ENCODE assay signal across 20 mouse cellular contexts in genomic region chr1:131689899-131690298, GRCm38 (mm10). TPM values are rescaled to one million over a fixed set of nuclear protein-coding genes. Genes with fewer than 3 reads are reported as not detected.
DNase-seq lines count a peak whose midpoint lies in the region; ATAC-seq and TF ChIP-seq lines count a peak whose summit lies in the region.
"Had no signal": no experiment of that assay in that cellular context is flagged by ENCODE, and none has a peak within 500 bp of the region (broad histone marks: within the 10 kb centered on the region; RNA-seq: fewer than 3 reads in every experiment).

No protein-coding gene starts in this region.

- H3K9me3 ChIP-seq in liver, postnatal 0 days (ENCODE audit: low read length), result no peaks in the 10 kb centered on the region
- no peaks in the 10 kb centered on the region for H3K9me3 ChIP-seq in liver, embryonic 12.5 days (replicated peaks)
- H3K9me3 ChIP-seq in embryonic facial prominence, embryonic 14.5 days (ENCODE audit: control insufficient read depth, low read length), result no peaks in the 10 kb centered on the region
- H3K9me3 ChIP-seq in stomach, embryonic 15.5 days, result no peaks in the 10 kb centered on the region
- no peaks in the 10 kb centered on the region for H3K9me3 ChIP-seq in hindbrain, embryonic 11.5 days (ENCODE audit: control insufficient read depth, low read length)
- H3K9me3 ChIP-seq: embryonic facial prominence, embryonic 12.5 days; hindbrain, embryonic 13.5 days; limb, embryonic 13.5 days; liver, embryonic 15.5 days; neural tube, embryonic 12.5 days had no signal

- H3K4me3 ChIP-seq in heart, adult 2 months, result no peak overlapping the region
- no peak overlapping the region for H3K4me3 ChIP-seq in liver, postnatal 0 days (ENCODE audit: low read depth, low read length)
- no peak overlapping the region for H3K4me3 ChIP-seq in liver, embryonic 12.5 days
- no peak overlapping the region for H3K4me3 ChIP-seq in embryonic facial prominence, embryonic 14.5 days (ENCODE audit: low read depth, low read length)
- no peak overlapping the region for H3K4me3 ChIP-seq in stomach, embryonic 15.5 days (replicated peaks)
- no peak overlapping the region for H3K4me3 ChIP-seq in hindbrain, embryonic 11.5 days (ENCODE audit: low read depth, low read length)
- H3K4me3 ChIP-seq: embryonic facial prominence, embryonic 12.5 days; hindbrain, embryonic 13.5 days; limb, embryonic 13.5 days; liver, embryonic 15.5 days; neural tube, embryonic 12.5 days had no signal

- H3K4me1 ChIP-seq in heart, adult 2 months (ENCODE audit: control insufficient read depth, insufficient read depth, low read length), result no peaks in the 10 kb centered on the region; the same call in 1 of the 2 replicates
- H3K4me1 ChIP-seq in liver, postnatal 0 days (ENCODE audit: insufficient read depth), result 0 out of 2 replicates have a peak, but pooled peaks cover 3% of the 10 kb centered on the region
- no peaks in the 10 kb centered on the region for H3K4me1 ChIP-seq in liver, embryonic 12.5 days
- peaks cover 10% of the 10 kb centered on the region; the same call in 1 of the 2 replicates for H3K4me1 ChIP-seq in embryonic facial prominence, embryonic 14.5 days (ENCODE audit: control insufficient read depth, insufficient read depth, low read length)
- H3K4me1 ChIP-seq in stomach, embryonic 15.5 days, result no peaks in the 10 kb centered on the region
- H3K4me1 ChIP-seq in hindbrain, embryonic 11.5 days (replicated peaks; ENCODE audit: control insufficient read depth, insufficient read depth, low read length), result no peaks in the 10 kb centered on the region
- H3K4me1 ChIP-seq: embryonic facial prominence, embryonic 12.5 days; hindbrain, embryonic 13.5 days; limb, embryonic 13.5 days; neural tube, embryonic 12.5 days had no signal

- no peak for TF ChIP-seq POLR2A in heart, adult 2 months (IDR thresholded peaks at IDR 0.05; ENCODE audit: insufficient read depth, low read depth, low read length)

- no peaks in the 10 kb centered on the region for H3K27me3 ChIP-seq in heart, adult 2 months (ENCODE audit: control insufficient read depth, insufficient read depth, low read length)
- H3K27me3 ChIP-seq in liver, postnatal 0 days (ENCODE audit: insufficient read depth, low read length), result no peaks in the 10 kb centered on the region
- no peaks in the 10 kb centered on the region; the same call in 1 of the 2 replicates for H3K27me3 ChIP-seq in liver, embryonic 12.5 days (replicated peaks)
- no peaks in the 10 kb centered on the region for H3K27me3 ChIP-seq in embryonic facial prominence, embryonic 14.5 days (replicated peaks; ENCODE audit: control insufficient read depth, insufficient read depth, low read length)
- H3K27me3 ChIP-seq in stomach, embryonic 15.5 days (replicated peaks), result no peaks in the 10 kb centered on the region
- no peaks in the 10 kb centered on the region for H3K27me3 ChIP-seq in hindbrain, embryonic 11.5 days (ENCODE audit: control insufficient read depth, insufficient read depth, low read length)
- H3K27me3 ChIP-seq: embryonic facial prominence, embryonic 12.5 days; hindbrain, embryonic 13.5 days; limb, embryonic 13.5 days; liver, embryonic 15.5 days; neural tube, embryonic 12.5 days had no signal

- H3K9ac ChIP-seq in heart, adult 2 months (ENCODE audit: low read depth, low read length), result no peak overlapping the region
- no peak overlapping the region for H3K9ac ChIP-seq in liver, postnatal 0 days (replicated peaks)
- H3K9ac ChIP-seq in liver, embryonic 12.5 days, result no peak overlapping the region
- H3K9ac ChIP-seq in embryonic facial prominence, embryonic 14.5 days (ENCODE audit: low read depth, low read length), result no peak overlapping the region
- H3K9ac ChIP-seq in stomach, embryonic 15.5 days, result no peak overlapping the region
- H3K9ac ChIP-seq in hindbrain, embryonic 11.5 days (ENCODE audit: low read depth, low read length), result no peak overlapping the region
- H3K9ac ChIP-seq: embryonic facial prominence, embryonic 12.5 days; hindbrain, embryonic 13.5 days; limb, embryonic 13.5 days; liver, embryonic 15.5 days; neural tube, embryonic 12.5 days had no signal

- no peaks in the 10 kb centered on the region for H3K36me3 ChIP-seq in heart, adult 2 months (ENCODE audit: control insufficient read depth, insufficient read depth, low read length)
- H3K36me3 ChIP-seq in liver, postnatal 0 days (replicated peaks; ENCODE audit: insufficient read depth, low read length), result no peaks in the 10 kb centered on the region
- no peaks in the 10 kb centered on the region for H3K36me3 ChIP-seq in liver, embryonic 12.5 days
- H3K36me3 ChIP-seq in embryonic facial prominence, embryonic 14.5 days (ENCODE audit: control insufficient read depth, insufficient read depth, low read length), result no peaks in the 10 kb centered on the region
- H3K36me3 ChIP-seq in stomach, embryonic 15.5 days, result no peaks in the 10 kb centered on the region
- H3K36me3 ChIP-seq in hindbrain, embryonic 11.5 days (ENCODE audit: control insufficient read depth, insufficient read depth, low read length), result no peaks in the 10 kb centered on the region
- H3K36me3 ChIP-seq: embryonic facial prominence, embryonic 12.5 days; hindbrain, embryonic 13.5 days; limb, embryonic 13.5 days; liver, embryonic 15.5 days; neural tube, embryonic 12.5 days had no signal

- WGBS in heart, adult 2 months, result 86% methylated on average over 5 of the region's 5 CpGs
- WGBS in liver, postnatal 0 days (ENCODE audit: insufficient replicate concordance), result 71% methylated on average over 5 of the region's 5 CpGs
- WGBS in liver, embryonic 12.5 days (ENCODE audit: insufficient replicate concordance), result 58% methylated on average over 5 of the region's 5 CpGs
- 72% methylated on average over 5 of the region's 5 CpGs for WGBS in embryonic facial prominence, embryonic 14.5 days
- WGBS in stomach, embryonic 15.5 days, result 76% methylated on average over 5 of the region's 5 CpGs
- 86% methylated on average over 5 of the region's 5 CpGs for WGBS in hindbrain, embryonic 11.5 days

- ATAC-seq in liver, postnatal 0 days, result no peak
- no peak for ATAC-seq in liver, embryonic 12.5 days
- ATAC-seq in embryonic facial prominence, embryonic 14.5 days (ENCODE audit: low read depth), result 0 out of 2 replicates have a peak, but pooled peaks have one; percentile 19
- no peak for ATAC-seq in stomach, embryonic 15.5 days (ENCODE audit: insufficient read depth, low FRiP score, low read depth)
- no peak for ATAC-seq in hindbrain, embryonic 11.5 days (ENCODE audit: low FRiP score)

- intact Hi-C loops in heart, adult 2 months (cut with DNase I), result no loop called here

- H3K79me2 ChIP-seq in heart, adult 2 months (replicated peaks; ENCODE audit: control insufficient read depth, insufficient read depth, low read length), result no peaks in the 10 kb centered on the region

- H3K4me2 ChIP-seq in liver, postnatal 0 days (ENCODE audit: low read depth, low read length), result no peak overlapping the region
- H3K4me2 ChIP-seq in liver, embryonic 12.5 days, result no peak overlapping the region
- H3K4me2 ChIP-seq in embryonic facial prominence, embryonic 14.5 days (ENCODE audit: low read depth, low read length), result no peak overlapping the region
- H3K4me2 ChIP-seq in stomach, embryonic 15.5 days, result no peak overlapping the region
- no peak overlapping the region for H3K4me2 ChIP-seq in hindbrain, embryonic 11.5 days (replicated peaks; ENCODE audit: low read depth, low read length)
- H3K4me2 ChIP-seq: embryonic facial prominence, embryonic 12.5 days; hindbrain, embryonic 13.5 days; limb, embryonic 13.5 days; liver, embryonic 15.5 days; neural tube, embryonic 12.5 days had no signal

- peak overlapping the region; percentile 45; the same call in 1 of the 2 replicates for H3K27ac ChIP-seq in heart, adult 2 months
- H3K27ac ChIP-seq in liver, postnatal 0 days (ENCODE audit: low read depth), result peak overlapping the region; percentile 3; the same call in 1 of the 2 replicates
- no peak overlapping the region for H3K27ac ChIP-seq in liver, embryonic 12.5 days
- H3K27ac ChIP-seq in embryonic facial prominence, embryonic 14.5 days (replicated peaks; ENCODE audit: low read depth, low read length), result peak overlapping the region; percentile 61
- peak overlapping the region; percentile 58 for H3K27ac ChIP-seq in stomach, embryonic 15.5 days
- H3K27ac ChIP-seq in hindbrain, embryonic 11.5 days (ENCODE audit: low read depth, low read length), result no peak overlapping the region
- H3K27ac ChIP-seq: embryonic facial prominence, embryonic 12.5 days; hindbrain, embryonic 13.5 days; limb, embryonic 13.5 days; liver, embryonic 15.5 days; neural tube, embryonic 12.5 days had no signal

- no peak for DNase-seq in heart, adult 2 months
- DNase-seq in heart, adult 18-20 months, result no peak
- DNase-seq in liver, postnatal 0 days, result no peak
- peak; percentile 41 for DNase-seq in embryonic facial prominence, embryonic 14.5 days (ENCODE audit: low spot score)
- no peak for DNase-seq in hindbrain, embryonic 11.5 days (ENCODE audit: low spot score)
- no peak for DNase-seq in spleen, postnatal 4 days (ENCODE audit: low spot score in 2 of 2)
- DNase-seq: cerebellum, adult 9-11 months had no signal

- TF ChIP-seq EP300 in heart, adult 2 months (IDR thresholded peaks at IDR 0.05; ENCODE audit: insufficient read depth, low read depth, low read length), result no peak
- TF ChIP-seq EP300 in liver, postnatal 0 days (IDR thresholded peaks at IDR 0.05; ENCODE audit: low read depth), result no peak

- TF ChIP-seq CTCF in heart, adult 2 months (IDR thresholded peaks at IDR 0.05), result no peak
- TF ChIP-seq CTCF in liver, postnatal 0 days (IDR thresholded peaks at IDR 0.05; ENCODE audit: low read depth), result no peak

RNA-seq across cellular contexts. Expression of gene Rab7b, which starts 1.4 kb away (rescaled TPM):
- total RNA-seq in heart, adult 2 months (2021), result 1 to 10 TPM; 3.0 to 3.5 TPM
- polyA plus RNA-seq in heart, adult 2 months (2012; rRNA removed), result 3.7 and 3.9 TPM in 2 replicates
- total RNA-seq in heart, adult 18-20 months (2021), result 1 to 10 TPM; 2.9 to 3.4 TPM
- polyA plus RNA-seq in liver, postnatal 0 days (2015; fragmentation: Nextera tagmentation; extraction: Ambion mirVana), result 2.3 and 2.4 TPM in 2 replicates
- 0.69 and 0.79 TPM in 2 replicates for polyA plus RNA-seq in liver, embryonic 12.5 days (2016; fragmentation: Nextera tagmentation; extraction: Ambion mirVana)
- polyA plus RNA-seq in embryonic facial prominence, embryonic 14.5 days (2014; fragmentation: Nextera tagmentation; extraction: Ambion mirVana), result 10.6 and 11.5 TPM in 2 replicates
- polyA plus RNA-seq in stomach, embryonic 15.5 days (2015; fragmentation: Nextera tagmentation; extraction: Ambion mirVana), result 6.8 and 8.6 TPM in 2 replicates
- polyA plus RNA-seq in hindbrain, embryonic 11.5 days (2014; fragmentation: Nextera tagmentation; extraction: Ambion mirVana), result 0.91 and 1.6 TPM in 2 replicates

RNA-seq across cellular contexts. Expression of gene Ctse, which starts 51.8 kb away (rescaled TPM):
- total RNA-seq in heart, adult 2 months (2021), result under 1 TPM; 0.63 to 0.86 TPM
- polyA plus RNA-seq in heart, adult 2 months (2012; rRNA removed), result 0.39 and 0.70 TPM in 2 replicates
- total RNA-seq in heart, adult 18-20 months (2021), result 1 to 10 TPM in 1 of 2 experiments, under 1 TPM in 1; 0.52 to 2.5 TPM
- 69.2 and 76.3 TPM in 2 replicates for polyA plus RNA-seq in liver, postnatal 0 days (2015; fragmentation: Nextera tagmentation; extraction: Ambion mirVana)
- polyA plus RNA-seq in liver, embryonic 12.5 days (2016; fragmentation: Nextera tagmentation; extraction: Ambion mirVana), result 12.6 TPM in 2 replicates
- polyA plus RNA-seq in embryonic facial prominence, embryonic 14.5 days (2014; fragmentation: Nextera tagmentation; extraction: Ambion mirVana), result 0.14 and 0.15 TPM in 2 replicates
- 57.8 and 66.8 TPM in 2 replicates for polyA plus RNA-seq in stomach, embryonic 15.5 days (2015; fragmentation: Nextera tagmentation; extraction: Ambion mirVana)
- 0.26 and 0.38 TPM in 2 replicates for polyA plus RNA-seq in hindbrain, embryonic 11.5 days (2014; fragmentation: Nextera tagmentation; extraction: Ambion mirVana)
- total RNA-seq: layer of hippocampus, postnatal 14 days had no signal
- polyA plus RNA-seq: cortical plate, adult 2 months; hindbrain, embryonic 13.5 days had no signal

RNA-seq across cellular contexts. Expression of gene Slc26a9, which starts 53.9 kb away (rescaled TPM):
- not detected for total RNA-seq in heart, adult 2 months (2021)
- 0.03 and 0.08 TPM in 2 replicates for polyA plus RNA-seq in heart, adult 2 months (2012; rRNA removed)
- total RNA-seq in heart, adult 18-20 months (2021), result under 1 TPM in 1 of 2 experiments, not detected in 1; 0.15 TPM
- not detected in 2 replicates for polyA plus RNA-seq in liver, postnatal 0 days (2015; fragmentation: Nextera tagmentation; extraction: Ambion mirVana)
- not detected in 2 replicates for polyA plus RNA-seq in liver, embryonic 12.5 days (2016; fragmentation: Nextera tagmentation; extraction: Ambion mirVana)
- polyA plus RNA-seq in embryonic facial prominence, embryonic 14.5 days (2014; fragmentation: Nextera tagmentation; extraction: Ambion mirVana), result 0.10 TPM in 1 of 2 replicates, not detected in the other
- 5.1 and 7.6 TPM in 2 replicates for polyA plus RNA-seq in stomach, embryonic 15.5 days (2015; fragmentation: Nextera tagmentation; extraction: Ambion mirVana)
- polyA plus RNA-seq in hindbrain, embryonic 11.5 days (2014; fragmentation: Nextera tagmentation; extraction: Ambion mirVana), result 0.15 and 0.38 TPM in 2 replicates
- total RNA-seq: adrenal gland, adult 18-20 months; gastrocnemius, postnatal 10 days; heart, postnatal 14 days had no signal
- polyA plus RNA-seq: forebrain, embryonic 11.5 days; limb, embryonic 13.5 days; liver, embryonic 15.5 days; neural tube, embryonic 12.5 days had no signal

Comparison
In these comparisons a context has a peak if more than half of its experiments do, and no peak if none do; other contexts are left out.
1. H3K27ac ChIP-seq: peak in heart, adult 2 months (single experiment), liver, postnatal 0 days (single experiment), embryonic facial prominence, embryonic 14.5 days (single experiment) and stomach, embryonic 15.5 days (single experiment); none in liver, embryonic 12.5 days (single experiment) and hindbrain, embryonic 11.5 days (single experiment).